Mouse (Mus musculus) hindbrain, embryonic 10.5 days (tissue): ENCODE data around the gene Txnip. TPM values are rescaled to one million over a fixed set of nuclear protein-coding genes. Genes with fewer than 3 reads are reported as not detected.

Source experiments
- DNase-seq: peaks from one replicate; pipeline ENCODE4 v3.0.0-alpha.2; 2017; ENCODE audit warnings: low spot score
- H3K27ac ChIP-seq: fragments of 300-500 bp; sonication (generic); 2 replicates; pipeline ENCODE4 v1.5.1; 2016; ENCODE audit warnings: mild to moderate bottlenecking, moderate library complexity
- H3K27me3 ChIP-seq: fragments of 300-500 bp; sonication (generic); 2 replicates; pipeline ENCODE4 v1.6.1; 2016; ENCODE audit warnings: mild to moderate bottlenecking; ENCODE audit not compliant: poor library complexity, insufficient read depth, severe bottlenecking
- H3K36me3 ChIP-seq: fragments of 300-500 bp; sonication (generic); 2 replicates; pipeline ENCODE4 v1.6.1; 2016; ENCODE audit warnings: mild to moderate bottlenecking, moderate library complexity
- H3K4me1 ChIP-seq: fragments of 300-500 bp; sonication (generic); replicated peaks from 2 replicates; pipeline ENCODE4 v1.6.1; 2016; ENCODE audit warnings: mild to moderate bottlenecking
- H3K4me3 ChIP-seq: fragments of 300-500 bp; sonication (generic); 2 replicates; pipeline ENCODE4 v1.5.1; 2016; ENCODE audit warnings: mild to moderate bottlenecking, moderate library complexity
- H3K9me3 ChIP-seq: fragments of 300-500 bp; sonication (generic); 2 replicates; pipeline ENCODE4 v1.6.1; 2016; ENCODE audit warnings: mild to moderate bottlenecking, moderate library complexity
- WGBS: fragments of 180-500 bp; shearing (Covaris S2); methylation state at CpG from one replicate; pipeline ENCODE4 v1.1.7; 2016; 5-methylcytosine and 5-hydroxymethylcytosine counted together
- polyA plus RNA-seq: library from polyadenylated mRNA; unstranded; fragments of >200 nt; fragmentation: Nextera tagmentation; extraction: Ambion mirVana; gene quantifications from 2 replicates; pipeline ENCODE4 v1.2.1, GENCODE M21; 2016

Txnip gene
- polyA plus RNA-seq, 1 experiment from 2014 or later, result 36.3 TPM

GRCm38 (mm10) chr3:96563911-96564632, 6.3 kb downstream of the Txnip start:
- no peaks in the 10 kb centered on the region for H3K9me3 ChIP-seq
- no peak for DNase-seq
- H3K4me3 ChIP-seq, result no peak overlapping the region
- peak overlapping the region; percentile 53 for H3K27ac ChIP-seq
- H3K27me3 ChIP-seq, result no peaks in the 10 kb centered on the region
- peaks cover 24% of the 10 kb centered on the region for H3K36me3 ChIP-seq
- peaks cover 38% of the 10 kb centered on the region for H3K4me1 ChIP-seq
- 79% methylated on average over 10 of the region's 10 CpGs for WGBS

DNA sequence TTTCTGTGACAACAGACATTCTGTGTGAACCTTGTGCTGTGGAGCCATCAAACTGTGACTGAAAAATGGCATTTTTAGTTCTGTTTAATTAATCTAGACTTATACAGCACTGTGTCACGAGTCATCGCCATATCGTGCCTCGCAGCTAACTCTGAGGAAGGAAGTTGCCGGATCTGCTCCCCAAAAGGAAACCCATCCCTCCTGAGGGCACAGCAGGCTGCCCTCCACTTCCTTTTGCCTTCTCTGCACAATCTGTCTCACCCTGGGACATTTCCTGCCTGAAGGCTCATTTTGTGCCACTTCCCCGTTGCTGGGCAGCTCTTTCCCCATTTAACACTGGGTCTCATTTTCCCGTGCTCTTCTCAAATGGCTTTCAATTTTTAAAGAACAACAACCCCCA, 6.9 kb downstream of the Txnip start:
- Histone ChIP-seq H3K36me3 (peaks cover 18% of the 10 kb centered on the region), H3K4me1 (peaks cover 38% of the 10 kb centered on the region), H3K4me3 (no peak overlapping the region), H3K9me3 (no peaks in the 10 kb centered on the region), H3K27me3 (no peaks in the 10 kb centered on the region), H3K27ac (peak overlapping the region; percentile 53; the same call in 1 of the 2 replicates)
- 69% methylated on average over 7 of the region's 7 CpGs for WGBS
- DNase-seq, result no peak

DNA sequence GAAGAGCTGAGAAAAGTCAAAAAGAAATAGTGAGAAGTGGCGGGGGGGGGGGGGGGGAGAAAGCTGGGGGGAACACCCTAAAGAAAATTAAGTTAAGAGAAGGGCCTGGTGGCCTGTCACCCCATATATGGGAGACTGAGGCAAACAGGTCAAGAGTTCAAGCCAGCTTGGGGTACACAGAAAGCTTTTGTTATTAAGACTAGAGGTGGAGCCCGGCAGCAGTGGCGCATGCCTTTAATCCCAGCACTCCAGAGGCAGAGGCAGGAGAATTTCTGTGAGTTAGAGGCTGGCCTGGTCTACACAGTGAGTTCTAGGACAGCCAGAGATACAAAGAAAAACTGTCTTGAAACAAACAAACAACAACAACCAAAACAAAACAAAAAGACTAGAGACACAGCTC, 7.3 kb downstream of the Txnip start:
- H3K36me3 ChIP-seq, result peaks cover 14% of the 10 kb centered on the region
- H3K27ac ChIP-seq, result no peak overlapping the region
- no peak for DNase-seq

DNA sequence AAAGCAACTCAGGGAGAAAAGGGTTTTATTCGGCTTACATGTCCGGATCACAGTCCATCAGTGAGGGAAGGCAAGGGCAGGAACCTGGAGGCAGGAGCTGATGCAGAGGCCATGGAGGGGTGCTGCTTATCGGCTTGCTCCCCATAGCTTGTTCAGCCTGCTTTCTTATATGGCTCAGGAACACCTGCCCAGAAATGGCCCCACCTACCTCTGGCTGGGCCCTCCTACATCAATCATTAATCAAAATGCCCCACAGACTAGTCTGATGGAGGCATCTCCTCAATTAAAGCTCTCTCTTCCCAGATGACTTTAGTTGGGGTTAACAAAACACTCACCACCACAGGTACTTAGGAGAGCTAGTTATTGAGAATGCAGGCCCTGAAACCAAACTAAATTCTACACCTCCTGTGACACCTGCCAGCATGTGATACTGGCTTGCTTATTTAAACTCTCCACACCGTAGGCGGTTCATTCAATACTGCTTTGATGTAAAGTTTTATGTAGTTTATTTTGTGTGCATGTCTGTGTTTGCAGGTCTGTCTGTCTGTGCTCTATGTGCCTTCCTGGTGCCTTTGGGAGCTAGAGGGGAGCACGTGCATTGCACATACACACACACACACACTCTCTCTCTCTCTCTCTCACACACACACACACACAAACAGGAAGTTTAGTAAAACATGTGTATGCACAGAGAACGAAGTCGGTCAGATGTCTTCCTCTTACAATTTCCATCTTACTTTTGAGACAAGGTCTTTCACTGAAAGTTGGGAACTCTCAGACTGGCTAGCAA, 9.1 kb downstream of the Txnip start:
- DNase-seq, result no peak
- WGBS, result 92% methylated on average over 8 of the region's 8 CpGs
- Histone ChIP-seq H3K9me3 (no peaks in the 10 kb centered on the region), H3K27ac (no peak overlapping the region), H3K4me3 (no peak overlapping the region), H3K4me1 (peaks cover 22% of the 10 kb centered on the region), H3K27me3 (no peaks in the 10 kb centered on the region), H3K36me3 (no peaks in the 10 kb centered on the region)

More for the DNA sequence above, 7.3 kb downstream of the Txnip start:
- H3K4me1 ChIP-seq, result peaks cover 35% of the 10 kb centered on the region
- no peak overlapping the region for H3K4me3 ChIP-seq
- WGBS, result 85% methylated on average over 3 of the region's 3 CpGs
- no peaks in the 10 kb centered on the region for H3K27me3 ChIP-seq
- H3K9me3 ChIP-seq, result no peaks in the 10 kb centered on the region

DNA sequence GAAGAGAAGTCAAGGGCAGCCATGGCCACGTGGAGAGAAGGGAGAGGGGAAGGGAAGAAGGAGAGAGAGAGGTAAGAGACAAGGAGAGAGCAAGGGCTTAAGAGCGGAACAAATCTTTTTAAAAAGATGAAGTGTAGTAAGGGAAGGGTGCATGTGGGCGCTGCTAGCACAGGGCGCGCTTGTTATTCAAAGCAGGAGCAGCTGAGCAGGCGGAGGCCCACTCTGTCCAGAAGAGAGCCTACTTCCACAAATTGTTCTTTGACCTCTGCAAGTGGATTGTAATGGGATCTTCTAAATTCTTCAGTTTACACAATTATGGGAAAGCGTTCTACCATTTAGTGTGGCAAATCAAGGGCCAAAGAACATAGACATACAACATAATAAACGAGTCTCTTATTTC, 10.8 kb downstream of the Txnip start:
- Histone ChIP-seq H3K36me3 (no peaks in the 10 kb centered on the region), H3K27me3 (no peaks in the 10 kb centered on the region), H3K27ac (no peak overlapping the region), H3K4me1 (peaks cover 25% of the 10 kb centered on the region), H3K4me3 (no peak overlapping the region), H3K9me3 (no peaks in the 10 kb centered on the region)
- no peak for DNase-seq
- WGBS, result 78% methylated on average over 8 of the region's 8 CpGs

DNA sequence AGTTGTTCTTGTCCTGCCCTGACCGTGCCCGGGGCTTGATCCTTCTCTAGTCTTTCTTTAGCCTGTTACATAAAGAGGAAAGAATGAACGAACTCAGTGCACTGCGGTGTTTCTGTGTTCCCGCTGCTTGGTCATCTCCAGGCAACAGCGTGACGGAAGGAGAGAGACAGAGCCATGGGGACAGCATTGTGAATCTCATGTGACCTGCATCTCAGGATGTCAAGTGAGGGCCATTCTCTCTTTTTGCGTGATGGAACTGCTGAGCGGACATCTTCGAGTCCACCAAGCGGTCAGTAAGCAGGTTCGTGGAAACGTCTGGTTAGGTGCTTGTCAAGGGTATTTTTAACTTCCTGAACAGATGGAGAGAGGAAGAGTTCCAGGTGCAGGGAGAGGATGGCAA, 11.7 kb downstream of the Txnip start:
- H3K9me3 ChIP-seq, result no peaks in the 10 kb centered on the region
- WGBS, result 88% methylated on average over 13 of the region's 13 CpGs
- H3K27me3 ChIP-seq, result no peaks in the 10 kb centered on the region
- DNase-seq, result no peak
- no peak overlapping the region for H3K27ac ChIP-seq
- H3K36me3 ChIP-seq, result no peaks in the 10 kb centered on the region
- no peak overlapping the region for H3K4me3 ChIP-seq
- peaks cover 25% of the 10 kb centered on the region for H3K4me1 ChIP-seq

DNA sequence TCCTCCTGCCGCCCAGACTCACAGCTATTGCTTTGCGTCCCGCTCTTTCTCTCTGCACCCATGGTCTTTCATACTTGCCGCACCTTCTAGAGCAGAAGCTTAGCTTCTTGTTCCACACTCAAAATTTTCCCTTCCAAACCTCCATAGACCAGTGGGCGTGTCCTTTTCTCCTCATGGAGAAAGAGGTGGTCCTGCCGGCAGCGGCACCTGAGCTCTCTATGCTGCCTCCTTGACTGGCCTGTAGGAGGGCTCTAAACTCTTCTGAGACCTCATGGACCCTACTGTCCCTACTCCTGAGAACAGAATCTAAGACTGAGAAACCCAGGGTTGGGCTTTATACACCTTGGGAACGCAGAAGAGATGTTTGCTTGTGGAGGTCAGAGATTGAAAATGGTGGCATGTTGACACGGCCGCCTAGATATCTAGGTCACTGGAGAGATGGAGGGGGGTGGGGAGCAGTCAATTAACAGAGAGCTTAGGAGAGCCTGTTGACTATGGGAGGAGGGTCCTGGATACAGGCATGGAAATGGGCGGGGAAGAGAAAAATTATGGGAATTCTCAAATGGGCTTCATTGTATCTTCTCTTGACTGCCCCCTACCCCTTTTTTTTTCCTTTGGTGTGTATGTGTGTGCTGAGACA, 12.3 kb downstream of the Txnip start:
- Histone ChIP-seq H3K27ac (no peak overlapping the region), H3K4me1 (peaks cover 26% of the 10 kb centered on the region), H3K36me3 (no peaks in the 10 kb centered on the region), H3K4me3 (no peak overlapping the region), H3K27me3 (no peaks in the 10 kb centered on the region), H3K9me3 (no peaks in the 10 kb centered on the region)
- 87% methylated on average over 11 of the region's 11 CpGs for WGBS
- DNase-seq, result no peak

DNA sequence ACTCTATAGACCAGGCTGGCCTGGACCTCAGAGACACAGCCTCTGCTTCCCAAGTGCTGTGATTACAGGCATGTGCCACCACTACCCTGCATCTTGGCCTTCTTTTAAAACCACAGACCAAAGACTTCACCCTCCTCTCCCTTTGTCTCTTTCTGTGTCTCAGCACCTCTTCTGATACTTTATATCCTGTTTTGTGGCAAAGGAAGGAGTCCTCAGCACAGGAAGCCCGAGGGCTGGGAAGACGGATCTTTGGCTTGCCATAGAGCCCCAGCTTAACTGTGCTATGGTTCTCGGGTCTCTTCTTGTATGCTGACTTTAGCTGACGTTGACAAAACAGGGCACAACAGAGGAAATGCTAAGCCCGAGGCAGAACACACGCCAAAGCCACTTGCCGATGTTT, 12.9 kb downstream of the Txnip start:
- Histone ChIP-seq H3K9me3 (no peaks in the 10 kb centered on the region), H3K27ac (no peak overlapping the region), H3K4me1 (peaks cover 31% of the 10 kb centered on the region), H3K4me3 (no peak overlapping the region), H3K27me3 (no peaks in the 10 kb centered on the region), H3K36me3 (no peaks in the 10 kb centered on the region)
- WGBS, result 80% methylated on average over 7 of the region's 7 CpGs
- DNase-seq, result no peak

GRCm38 (mm10) chr3:96571336-96571735, 13.6 kb downstream of the Txnip start:
- no peak overlapping the region for H3K4me3 ChIP-seq
- no peaks in the 10 kb centered on the region for H3K27me3 ChIP-seq
- no peak for DNase-seq
- H3K4me1 ChIP-seq, result peaks cover 38% of the 10 kb centered on the region
- no peaks in the 10 kb centered on the region for H3K9me3 ChIP-seq
- H3K36me3 ChIP-seq, result no peaks in the 10 kb centered on the region
- no peak overlapping the region for H3K27ac ChIP-seq
- 71% methylated on average over 2 of the region's 2 CpGs for WGBS

DNA sequence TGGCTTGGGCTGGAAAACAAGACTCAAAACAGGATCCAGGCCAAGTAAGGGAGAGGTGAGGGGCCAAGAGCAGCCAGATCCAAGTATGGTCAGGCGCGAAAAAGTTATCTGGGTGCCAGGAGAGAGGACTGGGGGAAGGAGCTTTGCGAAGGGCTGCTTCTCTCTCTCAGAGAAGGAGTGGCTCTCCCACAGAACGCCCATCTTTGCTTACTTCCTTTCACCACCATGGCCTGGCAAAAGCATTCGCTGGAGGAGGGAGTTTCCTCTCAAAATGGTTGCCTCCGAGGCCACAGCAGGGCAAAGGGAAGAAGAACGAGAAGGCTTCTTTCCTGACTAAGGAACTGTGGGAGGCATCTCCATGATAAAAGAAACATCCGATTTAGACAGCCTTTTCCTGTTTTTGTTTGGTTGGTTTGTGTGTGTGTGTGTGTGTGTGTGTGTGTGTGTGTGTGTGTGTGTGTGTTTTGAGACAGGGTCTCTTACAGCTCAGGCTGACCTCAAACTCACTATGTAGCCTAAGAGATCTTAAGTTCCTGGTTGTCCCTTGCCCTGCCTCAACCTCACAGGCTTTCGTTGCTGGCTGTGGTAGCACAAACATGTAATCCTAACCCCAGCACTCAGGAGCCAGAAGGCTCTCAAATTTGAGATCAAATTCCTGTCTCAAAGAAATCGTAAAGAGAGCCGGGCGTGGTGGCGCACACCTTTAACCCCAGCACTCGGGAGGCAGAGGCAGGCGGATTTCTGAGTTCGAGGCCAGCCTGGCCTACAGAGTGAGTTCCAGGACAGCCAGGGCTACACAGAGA, 14.3 kb downstream of the Txnip start:
- 0 out of 2 replicates have a peak overlapping the region, but pooled peaks have one; percentile 35 for H3K27ac ChIP-seq
- no peak for DNase-seq

GRCm38 (mm10) chr3:96573611-96574511, 16.1 kb downstream of the Txnip start:
- no peaks in the 10 kb centered on the region for H3K27me3 ChIP-seq
- H3K9me3 ChIP-seq, result no peaks in the 10 kb centered on the region
- no peak overlapping the region for H3K4me3 ChIP-seq
- WGBS, result 72% methylated on average over 19 of the region's 19 CpGs
- peaks cover 51% of the 10 kb centered on the region for H3K4me1 ChIP-seq
- no peaks in the 10 kb centered on the region for H3K36me3 ChIP-seq
- DNase-seq, result no peak
- no peak overlapping the region for H3K27ac ChIP-seq

More for the DNA sequence above, 14.3 kb downstream of the Txnip start:
- no peak overlapping the region for H3K4me3 ChIP-seq
- no peaks in the 10 kb centered on the region for H3K36me3 ChIP-seq
- no peaks in the 10 kb centered on the region for H3K27me3 ChIP-seq
- no peaks in the 10 kb centered on the region for H3K9me3 ChIP-seq
- 79% methylated on average over 16 of the region's 16 CpGs for WGBS
- H3K4me1 ChIP-seq, result peaks cover 46% of the 10 kb centered on the region
